Mouse (Mus musculus) brain, embryonic 14.5 days (tissue): ENCODE results near the gene Slc4a5.

ENCODE experiments used
- CTCF ChIP-seq: fragments of 200-500 bp; IDR thresholded peaks from 2 replicates; pipeline ENCODE4 v1.5.1; 2012; ENCODE audit warnings: inconsistent platforms, mild to moderate bottlenecking, moderate library complexity, borderline replicate concordance; ENCODE audit not compliant: insufficient read depth, insufficient read length; ENCODE audit errors: extremely low read depth
- POLR2A ChIP-seq: fragments of 200-500 bp; IDR thresholded peaks from 2 replicates; pipeline ENCODE4 v1.6.1; 2012; ENCODE audit warnings: mild to moderate bottlenecking, inconsistent platforms, borderline replicate concordance; ENCODE audit not compliant: poor library complexity, insufficient read depth, insufficient read length, severe bottlenecking; ENCODE audit errors: extremely low read depth

DNA sequence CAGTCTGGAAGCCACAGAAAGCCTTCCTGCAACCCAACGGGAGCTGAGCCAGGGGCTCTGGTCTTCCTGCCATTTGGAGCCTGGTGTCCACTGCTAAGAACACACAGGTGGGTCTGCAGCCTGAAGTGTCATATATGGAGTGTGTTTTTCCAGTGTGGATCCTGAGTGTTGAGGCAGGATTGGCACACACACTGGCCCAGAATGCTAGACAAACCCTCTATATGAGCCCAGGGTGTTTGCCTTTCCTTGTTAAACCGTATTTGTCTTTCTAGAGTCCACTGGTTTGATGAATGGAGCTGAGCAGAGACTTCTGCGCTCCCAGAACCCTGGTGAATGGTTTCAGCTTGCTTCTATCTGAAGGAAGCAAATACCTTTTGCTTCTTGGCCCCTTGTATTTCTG is at the start of gene Slc4a5:
- no peak for TF ChIP-seq CTCF
- no peak for TF ChIP-seq POLR2A
